Mouse (Mus musculus): ENCODE measurements at regions not wholly inside any gene's neighbourhood (a gene's known extent, or its start where the extent isn't known, plus 50 kb on each side); places are given as distances from the start of the nearest gene placed in this dataset.

DNA sequence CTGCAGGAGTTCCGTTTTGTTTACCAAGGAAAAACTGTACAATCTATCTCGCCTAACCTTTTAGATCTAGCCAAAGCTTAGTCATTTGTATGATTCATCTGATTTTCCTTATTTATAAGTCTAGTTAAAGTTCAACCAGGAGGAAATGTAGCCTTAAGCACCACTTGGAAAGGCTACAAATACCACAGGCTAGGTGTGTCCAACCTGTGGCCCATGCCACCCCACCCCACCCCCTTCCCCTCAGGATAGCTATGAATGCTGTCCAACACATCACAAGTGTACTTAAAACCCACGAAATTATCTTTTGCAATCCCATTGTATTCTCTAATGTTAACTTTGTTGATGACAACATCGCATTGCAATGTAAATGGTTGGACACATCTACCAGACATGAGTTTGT is 102.9 kb upstream of the Klf14 start:
- intact Hi-C loops (cut with DNase I) = no loop called here

DNA sequence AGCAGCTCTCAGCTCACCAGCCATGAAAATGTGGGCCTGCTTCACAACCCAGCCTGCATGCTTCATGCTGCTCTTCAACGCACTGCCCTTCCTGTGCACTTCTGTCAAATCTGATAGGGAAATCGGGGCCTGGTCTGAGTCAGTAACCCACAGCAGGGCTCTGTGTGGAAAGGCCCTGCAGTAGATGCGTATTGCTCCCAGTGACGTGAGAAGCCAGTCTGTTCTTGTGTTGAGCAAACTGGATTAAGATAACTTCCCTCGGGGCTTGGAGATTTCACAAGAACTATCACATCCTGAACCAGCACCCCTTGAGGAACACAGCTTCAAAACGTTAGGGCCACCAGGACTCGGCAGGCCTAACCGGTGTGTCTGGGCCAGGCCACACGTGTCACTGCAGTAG is 106.5 kb upstream of the Klf14 start:
- intact Hi-C loops (cut with DNase I) = no loop called here

- intact Hi-C loops (cut with DNase I) = no loop called here
Measured at GRCm38 (mm10) chr6:31066861-31067260, 108.0 kb upstream of the Klf14 start.

DNA sequence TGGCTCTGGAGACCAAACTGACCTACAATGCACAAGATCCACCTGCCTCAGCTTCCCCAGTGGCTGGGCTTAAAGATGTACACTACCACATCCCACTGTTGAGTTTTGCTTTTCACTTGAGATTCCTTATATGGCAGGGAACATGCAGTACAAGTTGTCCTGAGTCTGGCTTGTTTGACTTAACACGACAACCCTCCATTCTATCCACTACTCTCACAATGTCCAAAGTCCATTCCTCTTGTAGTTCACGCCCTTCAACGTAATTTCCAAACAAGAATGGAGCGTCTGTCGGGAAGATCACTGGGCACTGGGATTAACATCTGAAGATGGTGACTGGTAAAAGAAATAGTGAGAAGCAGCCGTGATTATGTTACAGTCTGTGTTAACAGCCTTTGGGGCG is 108.6 kb upstream of the Klf14 start:
- intact Hi-C loops (cut with DNase I) = no loop called here

DNA sequence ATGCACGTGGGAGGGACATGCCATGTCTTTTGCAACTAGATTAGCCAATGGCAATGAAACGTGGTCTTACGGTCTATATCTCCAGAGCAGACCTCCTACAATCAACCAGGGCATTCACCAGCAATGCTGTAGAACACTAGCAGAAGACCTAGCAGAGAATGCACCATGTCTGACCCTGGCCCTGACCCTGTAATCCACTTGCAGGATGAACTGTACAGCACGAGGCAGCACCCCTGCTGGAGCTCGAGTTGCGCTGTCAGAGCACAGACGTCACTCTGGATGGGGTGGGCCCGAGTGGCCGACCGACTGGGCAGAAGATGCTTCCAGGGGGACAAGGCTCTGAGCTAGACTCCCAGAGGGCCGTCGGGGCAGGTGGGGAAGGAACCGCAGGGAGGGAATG is 110.4 kb upstream of the Klf14 start:
- intact Hi-C loops (cut with DNase I) = no loop called here

GRCm38 (mm10) chr6:31070537-31070936 is 111.7 kb upstream of the Klf14 start:
- intact Hi-C loops (cut with DNase I) = loop anchor here (10.0 kb wide), 1 partner anchor 384 kb away; no protein-coding TSS in a partner anchor

- intact Hi-C loops (cut with DNase I) = loop anchor here (10.0 kb wide), 1 partner anchor 384 kb away; no protein-coding TSS in a partner anchor
Measured at GRCm38 (mm10) chr6:31070966-31071365, 112.1 kb upstream of the Klf14 start.

DNA sequence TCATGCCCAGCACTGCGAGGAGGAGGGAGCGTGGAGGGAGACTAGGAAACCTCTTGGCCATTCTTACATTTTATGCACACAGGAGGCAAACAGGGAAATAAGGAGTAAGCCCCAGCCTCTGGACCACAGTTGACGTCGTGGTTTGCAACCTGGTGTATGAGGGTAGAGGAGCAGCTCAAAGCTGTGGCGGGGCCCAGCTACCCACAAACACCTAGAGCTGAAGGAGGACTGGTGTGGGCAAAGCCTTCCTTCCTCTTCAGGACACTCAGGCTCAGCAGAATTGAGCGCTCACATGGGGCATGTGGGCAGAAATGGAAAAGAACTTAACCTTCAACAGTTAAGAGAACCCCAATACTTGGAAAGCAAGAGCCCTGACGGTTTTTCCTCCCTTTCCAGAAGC is 113.2 kb upstream of the Klf14 start:
- intact Hi-C loops (cut with DNase I) = loop anchor here (10.0 kb wide), 1 partner anchor 383 kb away; no protein-coding TSS in a partner anchor

DNA sequence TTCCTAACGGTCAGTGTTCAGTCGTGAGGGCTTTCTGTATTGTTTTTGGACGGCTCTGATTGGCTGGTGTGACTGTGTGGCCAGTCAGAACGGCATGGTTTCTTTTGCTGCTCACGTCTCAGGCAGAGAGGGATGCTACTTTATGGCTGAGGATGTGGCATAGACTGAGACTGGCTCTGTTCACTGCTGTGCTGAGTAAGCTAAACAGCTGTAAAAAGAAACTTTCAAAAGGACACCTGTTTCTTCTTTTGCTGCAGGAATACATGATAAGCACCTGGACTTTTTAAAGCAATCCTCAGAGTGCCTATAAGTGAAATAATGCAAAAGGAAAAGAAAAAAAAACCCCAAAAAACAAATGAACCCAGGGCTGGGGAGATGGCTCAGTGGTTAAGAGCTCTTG is 113.7 kb upstream of the Klf14 start:
- intact Hi-C loops (cut with DNase I) = loop anchor here (10.0 kb wide), 1 partner anchor 382 kb away; no protein-coding TSS in a partner anchor

DNA sequence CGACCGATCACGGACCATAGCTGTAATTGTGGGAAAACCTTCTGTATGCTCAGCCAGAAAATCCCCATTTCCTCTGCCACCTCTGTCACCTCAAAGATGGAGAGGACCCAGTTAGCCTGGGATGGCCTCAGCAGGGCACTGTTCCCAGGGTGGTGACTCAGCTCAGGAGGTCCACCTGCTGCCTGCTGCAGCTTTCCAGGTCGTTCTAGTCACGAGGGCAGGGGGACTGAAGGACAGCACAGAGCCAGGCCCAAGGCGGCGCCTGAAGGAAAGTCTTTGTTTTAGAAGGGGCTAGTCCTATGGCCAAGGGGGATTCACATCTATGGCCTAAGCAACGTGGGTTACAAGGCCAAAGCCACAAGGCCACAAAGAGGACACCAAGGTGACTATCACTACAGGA is 114.5 kb upstream of the Klf14 start:
- intact Hi-C loops (cut with DNase I) = loop anchor here (10.0 kb wide), 1 partner anchor 381 kb away; no protein-coding TSS in a partner anchor

GRCm38 (mm10) chr6:31074394-31074793 is 115.5 kb upstream of the Klf14 start:
- intact Hi-C loops (cut with DNase I) = loop anchor here (10.0 kb wide), 1 partner anchor 380 kb away; no protein-coding TSS in a partner anchor

DNA sequence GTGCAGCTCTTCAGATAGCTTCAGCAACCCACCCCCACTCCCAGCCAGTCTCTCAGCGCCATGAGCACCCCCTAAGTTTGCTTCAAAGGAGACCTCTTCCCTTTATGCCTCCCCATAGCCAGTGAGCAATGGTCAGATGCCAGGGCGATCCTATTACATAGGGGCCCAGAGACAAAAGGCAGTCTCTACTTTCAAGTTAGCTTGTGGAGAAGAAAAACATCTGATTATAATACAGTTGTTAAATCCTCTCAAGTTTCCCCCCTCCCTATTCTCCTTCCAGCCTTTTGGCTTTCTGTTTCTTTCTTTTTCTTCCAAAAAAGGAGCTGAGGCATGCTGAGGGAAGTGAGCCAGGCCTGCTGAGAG is 116.3 kb upstream of the Klf14 start:
- intact Hi-C loops (cut with DNase I) = loop anchor here (5.0 to 10.0 kb wide), 3 partner anchors 52 to 380 kb away; no protein-coding TSS in a partner anchor

DNA sequence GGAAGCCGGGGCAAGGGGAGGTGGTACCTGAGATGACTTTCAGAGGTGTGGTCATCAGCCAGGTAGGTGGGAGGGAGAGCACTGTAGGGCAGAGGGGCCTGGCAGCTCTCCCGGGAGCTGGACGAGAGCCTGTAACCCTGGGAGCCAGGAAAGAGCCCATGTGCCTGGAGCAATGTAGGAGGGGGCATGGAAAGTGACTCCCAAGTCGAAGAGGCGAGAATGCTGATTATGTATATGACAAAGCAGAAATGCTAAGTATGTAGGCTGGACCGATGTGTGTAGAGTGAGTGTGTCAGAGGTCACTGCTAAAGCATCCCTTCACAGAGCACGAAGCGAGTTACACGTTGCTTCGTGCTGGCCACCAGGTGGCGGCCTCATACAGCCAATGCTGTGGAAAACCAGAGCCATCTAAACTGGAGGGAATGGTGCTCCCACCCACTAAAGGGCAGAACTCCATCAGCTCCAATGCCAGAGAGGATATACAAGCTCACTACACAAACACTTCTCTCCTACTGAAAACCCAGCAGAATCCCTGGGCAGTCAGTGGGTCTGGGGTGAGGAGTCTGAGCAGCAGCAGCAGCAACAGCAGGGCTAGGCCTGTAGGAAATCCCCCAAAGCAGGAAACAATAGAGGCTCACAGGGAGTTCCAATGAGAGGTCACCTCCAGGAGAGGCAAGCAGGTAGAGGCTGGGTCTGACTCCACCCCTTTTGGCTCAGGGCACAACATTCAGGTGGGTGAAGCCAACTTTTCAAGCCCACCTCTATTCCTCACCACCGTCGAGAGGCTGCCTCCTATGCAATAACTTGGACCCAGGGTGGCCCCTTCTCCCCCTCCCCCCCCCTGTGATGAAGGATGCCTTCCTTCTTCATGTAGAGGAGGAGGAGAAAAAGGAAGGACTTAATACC is 116.9 kb upstream of the Klf14 start:
- intact Hi-C loops (cut with DNase I) = loop anchor here (5.0 to 10.0 kb wide), 3 partner anchors 51 to 379 kb away; no protein-coding TSS in a partner anchor

- intact Hi-C loops (cut with DNase I) = loop anchor here (5.0 to 10.0 kb wide), 3 partner anchors 51 to 378 kb away; no protein-coding TSS in a partner anchor
Measured at GRCm38 (mm10) chr6:31076478-31076834, 117.6 kb upstream of the Klf14 start.

GRCm38 (mm10) chr6:31077216-31077615 is 118.3 kb upstream of the Klf14 start:
- intact Hi-C loops (cut with DNase I) = loop anchor here (5.0 to 10.0 kb wide), 3 partner anchors 50 to 378 kb away; no protein-coding TSS in a partner anchor

GRCm38 (mm10) chr6:31077779-31078178 is 118.9 kb upstream of the Klf14 start:
- intact Hi-C loops (cut with DNase I) = loop anchor here (5.0 to 10.0 kb wide), 3 partner anchors 50 to 377 kb away; no protein-coding TSS in a partner anchor

GRCm38 (mm10) chr6:31078413-31078812 is 119.5 kb upstream of the Klf14 start:
- intact Hi-C loops (cut with DNase I) = loop anchor here (5.0 to 10.0 kb wide), 3 partner anchors 49 to 376 kb away; no protein-coding TSS in a partner anchor

- intact Hi-C loops (cut with DNase I) = loop anchor here (5.0 to 10.0 kb wide), 3 partner anchors 48 to 375 kb away; no protein-coding TSS in a partner anchor
Measured at GRCm38 (mm10) chr6:31079586-31080259, 120.8 kb upstream of the Klf14 start.

- intact Hi-C loops (cut with DNase I) = no loop called here
Measured at GRCm38 (mm10) chr6:31080279-31080678, 121.4 kb upstream of the Klf14 start.

DNA sequence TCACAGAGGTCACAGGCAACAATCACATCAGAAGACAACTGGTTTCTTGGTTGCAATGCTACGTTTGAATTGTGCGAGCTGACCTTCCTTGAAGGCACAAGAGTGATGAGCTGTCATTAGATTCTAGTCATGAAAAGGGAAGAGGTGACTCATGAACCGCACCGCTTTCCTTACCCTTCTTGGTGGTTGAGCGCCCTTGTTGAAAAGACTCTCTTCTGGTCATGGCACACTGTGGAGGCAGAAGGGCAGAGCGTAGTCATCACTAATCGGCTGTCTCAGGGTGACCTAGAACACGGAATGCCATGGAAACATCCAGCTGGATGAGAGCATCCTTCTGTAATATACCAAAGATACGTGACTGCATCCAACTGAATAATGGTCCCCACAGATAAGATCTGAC is 121.8 kb upstream of the Klf14 start:
- intact Hi-C loops (cut with DNase I) = no loop called here

- intact Hi-C loops (cut with DNase I) = no loop called here
Measured at GRCm38 (mm10) chr6:31081238-31081637, 122.4 kb upstream of the Klf14 start.

GRCm38 (mm10) chr6:31081988-31082387 is 123.1 kb upstream of the Klf14 start:
- intact Hi-C loops (cut with DNase I) = no loop called here
